Mouse (Mus musculus) adrenal gland, postnatal 25 days (tissue): ENCODE results near the gene Nutf2. TPM values are rescaled to one million over a fixed set of nuclear protein-coding genes. Genes with fewer than 3 reads are reported as not detected.

Experiments
- total RNA-seq: library from RNA; stranded (reverse); gene quantifications from 2 replicates; pipeline ENCODE4 v1.2.3, GENCODE M21; 2021

Gene Nutf2
- total RNA-seq, 1 experiment from 2014 or later, result 56.0 TPM

Other genes starting within 250 kb of the Nutf2 start
- gene Ctcf, start 224.0 kb upstream of the Nutf2 start, total RNA-seq, result 61.5 and 74.2 TPM in 2 replicates
- 1.2 TPM in 1 of 2 replicates, not detected in the other for gene Agrp, start 223.2 kb upstream of the Nutf2 start, total RNA-seq
- gene Carmil2, start 174.3 kb upstream of the Nutf2 start, total RNA-seq, result 1.4 and 2.4 TPM in 2 replicates
- gene Acd, start 159.5 kb upstream of the Nutf2 start, total RNA-seq, result 20.9 and 26.3 TPM in 2 replicates
- gene Pard6a, start 159.4 kb upstream of the Nutf2 start, total RNA-seq, result 10.1 and 10.4 TPM in 2 replicates
- not detected in 2 replicates for gene 4933405L10Rik, start 152.9 kb upstream of the Nutf2 start, total RNA-seq
- 4.0 and 7.7 TPM in 2 replicates for gene Enkd1, start 152.4 kb upstream of the Nutf2 start, total RNA-seq
- 9.3 and 9.6 TPM in 2 replicates for gene Gfod2, start 101.9 kb upstream of the Nutf2 start, total RNA-seq
- gene Ranbp10, start 33.2 kb upstream of the Nutf2 start, total RNA-seq, result 25.4 and 29.5 TPM in 2 replicates
- gene Tsnaxip1, start 32.8 kb upstream of the Nutf2 start, total RNA-seq, result not detected in 2 replicates
- 7.5 and 9.2 TPM in 2 replicates for gene Cenpt, start 7.3 kb upstream of the Nutf2 start, total RNA-seq
- 38.0 and 40.1 TPM in 2 replicates for gene Thap11, start 5.4 kb upstream of the Nutf2 start, total RNA-seq
- gene Edc4, start 20.3 kb downstream of the Nutf2 start, total RNA-seq, result 33.5 and 38.6 TPM in 2 replicates
- 1.9 TPM in 1 of 2 replicates, not detected in the other for gene Nrn1l, start 33.0 kb downstream of the Nutf2 start, total RNA-seq
- 32.3 and 38.1 TPM in 2 replicates for gene Pskh1, start 39.9 kb downstream of the Nutf2 start, total RNA-seq
- 0.91 TPM in 1 of 2 replicates, not detected in the other for gene Ctrl, start 73.3 kb downstream of the Nutf2 start, total RNA-seq
- gene Psmb10, start 77.9 kb downstream of the Nutf2 start, total RNA-seq, result 70.6 and 74.9 TPM in 2 replicates
- gene Lcat, start 82.8 kb downstream of the Nutf2 start, total RNA-seq, result 1.9 and 7.7 TPM in 2 replicates
- 40.6 and 43.5 TPM in 2 replicates for gene Slc12a4, start 105.5 kb downstream of the Nutf2 start, total RNA-seq
- not detected in 2 replicates for gene Dpep3, start 118.8 kb downstream of the Nutf2 start, total RNA-seq
- gene Dus2, start 130.8 kb downstream of the Nutf2 start, total RNA-seq, result 12.5 and 16.8 TPM in 2 replicates
- gene Dpep2nb, start 145.4 kb downstream of the Nutf2 start, total RNA-seq, result not detected in 2 replicates
- 14.7 and 17.9 TPM in 2 replicates for gene Ddx28, start 151.3 kb downstream of the Nutf2 start, total RNA-seq
- 54.9 TPM in 2 replicates for gene Nfatc3, start 198.3 kb downstream of the Nutf2 start, total RNA-seq